8 mouse cellular contexts compared by ENCODE assay signal in genomic region chr17:46252571-46253451, GRCm38 (mm10). TPM values are rescaled to one million over a fixed set of nuclear protein-coding genes. Genes with fewer than 3 reads are reported as not detected.
DNase-seq lines count a peak whose midpoint lies in the region; ATAC-seq and TF ChIP-seq lines count a peak whose summit lies in the region.

No protein-coding gene starts in this region.

- H3K27ac ChIP-seq in lung, embryonic 14.5 days (ENCODE audit: low read depth), result no peak overlapping the region
- no peak overlapping the region for H3K27ac ChIP-seq in heart, embryonic 14.5 days (replicated peaks in 1 of 2; ENCODE audit: control insufficient read depth in 1 of 2, insufficient read depth in 1 of 2, low read depth in 2 of 2, low read length in 2 of 2)
- no peak overlapping the region for H3K27ac ChIP-seq in limb, embryonic 11.5 days (replicated peaks; ENCODE audit: low read depth, low read length)

- TF ChIP-seq CTCF in lung, embryonic 14.5 days (IDR thresholded peaks at IDR 0.05; ENCODE audit: low read depth), result peak; percentile 53
- TF ChIP-seq CTCF in brain, embryonic 14.5 days (IDR thresholded peaks at IDR 0.05; ENCODE audit: borderline replicate concordance, extremely low read depth, insufficient read depth, insufficient read length), result peak; percentile 55; the same call in 1 of the 2 replicates

- 0 out of 2 replicates have a peak, but pooled peaks cover 3% of the 10 kb centered on the region for H3K9me3 ChIP-seq in lung, embryonic 14.5 days (ENCODE audit: low read depth, low read length)
- H3K9me3 ChIP-seq in heart, embryonic 14.5 days (ENCODE audit: control insufficient read depth, low read length), result no peaks in the 10 kb centered on the region
- H3K9me3 ChIP-seq in limb, embryonic 11.5 days (ENCODE audit: control insufficient read depth, low read length), result 0 out of 2 replicates have a peak, but pooled peaks cover 4% of the 10 kb centered on the region

- no peaks in the 10 kb centered on the region for H3K4me1 ChIP-seq in lung, embryonic 14.5 days (ENCODE audit: insufficient read depth)
- peaks cover 13 to 24% of the 10 kb centered on the region in 2 experiments for H3K4me1 ChIP-seq in heart, embryonic 14.5 days (ENCODE audit: control insufficient read depth in 2 of 2, insufficient read depth in 2 of 2, low read length in 2 of 2)
- H3K4me1 ChIP-seq in limb, embryonic 11.5 days (ENCODE audit: control insufficient read depth, insufficient read depth, low read length), result peaks cover 7% of the 10 kb centered on the region

- DNase-seq in lung, embryonic 14.5 days, result peak; percentile 77
- no peak for DNase-seq in lung, adult 18-20 months
- peak; percentile 57 for DNase-seq in brain, embryonic 14.5 days (ENCODE audit: low read depth)
- peak; percentile 50 for DNase-seq in limb, embryonic 11.5 days (ENCODE audit: low spot score)
- DNase-seq in natural killer cell, adult 2 months (ENCODE audit: low spot score in 2 of 2), result peak; percentile 38 to 57

- ATAC-seq in lung, embryonic 14.5 days (ENCODE audit: insufficient read depth), result no peak
- ATAC-seq in heart, embryonic 14.5 days (ENCODE audit: insufficient number of reproducible peaks, insufficient read depth, low FRiP score, low read depth), result no peak
- no peak for ATAC-seq in limb, embryonic 11.5 days (ENCODE audit: insufficient number of reproducible peaks, low FRiP score, low TSS enrichment, low read depth)
- no peak for ATAC-seq in frontal cortex, adult (ENCODE audit: low TSS enrichment)
- no peak for ATAC-seq in monocyte, adult 5-6 weeks (replicated peaks; ENCODE audit: insufficient number of reproducible peaks, low FRiP score, low TSS enrichment, poor library complexity, severe bottlenecking)

- H3K27me3 ChIP-seq in lung, embryonic 14.5 days (ENCODE audit: insufficient read depth, low read length), result peaks cover 18% of the 10 kb centered on the region
- peaks cover 16% of the 10 kb centered on the region for H3K27me3 ChIP-seq in heart, embryonic 14.5 days (ENCODE audit: control insufficient read depth, insufficient read depth, low read length)
- peaks cover 14% of the 10 kb centered on the region for H3K27me3 ChIP-seq in limb, embryonic 11.5 days (ENCODE audit: control insufficient read depth, insufficient read depth, low read length)

- peak overlapping the region; percentile 48; the same call in 1 of the 2 replicates for H3K9ac ChIP-seq in lung, embryonic 14.5 days
- H3K9ac ChIP-seq in heart, embryonic 14.5 days (ENCODE audit: low read length), result peak overlapping the region; percentile 65
- no peak overlapping the region for H3K9ac ChIP-seq in limb, embryonic 11.5 days (ENCODE audit: low read length)

- no peak for TF ChIP-seq POLR2A in brain, embryonic 14.5 days (IDR thresholded peaks at IDR 0.05; ENCODE audit: borderline replicate concordance, extremely low read depth, insufficient read depth, insufficient read length, poor library complexity, severe bottlenecking)

- peak overlapping the region; percentile 100 for H3K4me2 ChIP-seq in lung, embryonic 14.5 days
- peak overlapping the region; percentile 100 for H3K4me2 ChIP-seq in heart, embryonic 14.5 days (ENCODE audit: low read length)
- H3K4me2 ChIP-seq in limb, embryonic 11.5 days (ENCODE audit: low read depth, severe bottlenecking), result peak overlapping the region; percentile 100

- H3K36me3 ChIP-seq in lung, embryonic 14.5 days (ENCODE audit: insufficient read depth), result peaks cover 45% of the 10 kb centered on the region
- peaks cover 43% of the 10 kb centered on the region for H3K36me3 ChIP-seq in heart, embryonic 14.5 days (ENCODE audit: control insufficient read depth, insufficient read depth, low read length)
- H3K36me3 ChIP-seq in limb, embryonic 11.5 days (ENCODE audit: control insufficient read depth, insufficient read depth, low read length), result peaks cover 23% of the 10 kb centered on the region

- H3K4me3 ChIP-seq in lung, embryonic 14.5 days (ENCODE audit: low read depth, low read length), result peak overlapping the region; percentile 65
- H3K4me3 ChIP-seq in heart, embryonic 14.5 days (ENCODE audit: control insufficient read depth in 1 of 2, insufficient read depth in 1 of 2, low read depth in 1 of 2, low read length in 2 of 2), result no peak overlapping the region
- H3K4me3 ChIP-seq in limb, embryonic 11.5 days (ENCODE audit: low read depth, low read length), result peak overlapping the region; percentile 53; the same call in 1 of the 2 replicates

- 62% methylated on average over 14 of the region's 14 CpGs for WGBS in lung, embryonic 14.5 days
- WGBS in heart, embryonic 14.5 days, result 55% methylated on average over 14 of the region's 14 CpGs
- WGBS in limb, embryonic 11.5 days, result 57% methylated on average over 14 of the region's 14 CpGs

RNA-seq across cellular contexts. Expression of gene Lrrc73, which starts 0.5 kb away (rescaled TPM):
- 0.54 and 0.76 TPM in 2 replicates for polyA plus RNA-seq in lung, embryonic 14.5 days (2014; fragmentation: Nextera tagmentation; extraction: Ambion mirVana)
- polyA plus RNA-seq in brain, embryonic 14.5 days (2012; rRNA removed), result 31.1 and 31.9 TPM in 2 replicates
- polyA plus RNA-seq in heart, embryonic 14.5 days (2014; fragmentation: Nextera tagmentation; extraction: Ambion mirVana), result 0.53 and 0.92 TPM in 2 replicates
- polyA plus RNA-seq in limb, embryonic 11.5 days (2014; fragmentation: Nextera tagmentation; extraction: Ambion mirVana), result 0.69 and 0.72 TPM in 2 replicates
- total RNA-seq in monocyte, adult 5-6 weeks (2017), result 0.58 TPM in 1 of 3 replicates, not detected in the others

RNA-seq across cellular contexts. Expression of gene Yipf3, which starts 4.9 kb away (rescaled TPM):
- polyA plus RNA-seq in lung, embryonic 14.5 days (2014; fragmentation: Nextera tagmentation; extraction: Ambion mirVana), result 91.2 and 102 TPM in 2 replicates
- 84.0 and 96.8 TPM in 2 replicates for polyA plus RNA-seq in brain, embryonic 14.5 days (2012; rRNA removed)
- polyA plus RNA-seq in heart, embryonic 14.5 days (2014; fragmentation: Nextera tagmentation; extraction: Ambion mirVana), result 90.8 and 93.0 TPM in 2 replicates
- 64.0 and 76.9 TPM in 2 replicates for polyA plus RNA-seq in limb, embryonic 11.5 days (2014; fragmentation: Nextera tagmentation; extraction: Ambion mirVana)
- 57.8 to 85.4 TPM (median 76.1 TPM) in 3 replicates for total RNA-seq in monocyte, adult 5-6 weeks (2017)

RNA-seq across cellular contexts. Expression of gene Polr1c, which starts 5.0 kb away (rescaled TPM):
- 92.0 and 96.0 TPM in 2 replicates for polyA plus RNA-seq in lung, embryonic 14.5 days (2014; fragmentation: Nextera tagmentation; extraction: Ambion mirVana)
- polyA plus RNA-seq in brain, embryonic 14.5 days (2012; rRNA removed), result 98.2 and 137 TPM in 2 replicates
- 43.6 and 48.7 TPM in 2 replicates for polyA plus RNA-seq in heart, embryonic 14.5 days (2014; fragmentation: Nextera tagmentation; extraction: Ambion mirVana)
- polyA plus RNA-seq in limb, embryonic 11.5 days (2014; fragmentation: Nextera tagmentation; extraction: Ambion mirVana), result 123 and 124 TPM in 2 replicates
- total RNA-seq in monocyte, adult 5-6 weeks (2017), result 37.2 to 47.6 TPM (median 42.7 TPM) in 3 replicates

RNA-seq across cellular contexts. Expression of gene Tjap1, which starts 30.0 kb away (rescaled TPM):
- polyA plus RNA-seq in lung, embryonic 14.5 days (2014; fragmentation: Nextera tagmentation; extraction: Ambion mirVana), result 39.1 and 43.2 TPM in 2 replicates
- polyA plus RNA-seq in brain, embryonic 14.5 days (2012; rRNA removed), result 58.8 and 77.3 TPM in 2 replicates
- polyA plus RNA-seq in heart, embryonic 14.5 days (2014; fragmentation: Nextera tagmentation; extraction: Ambion mirVana), result 33.0 and 34.6 TPM in 2 replicates
- 53.1 and 54.3 TPM in 2 replicates for polyA plus RNA-seq in limb, embryonic 11.5 days (2014; fragmentation: Nextera tagmentation; extraction: Ambion mirVana)
- 14.6 to 18.0 TPM (median 18.0 TPM) in 3 replicates for total RNA-seq in monocyte, adult 5-6 weeks (2017)

RNA-seq across cellular contexts. Expression of gene Dlk2, which starts 44.4 kb away (rescaled TPM):
- polyA plus RNA-seq in lung, embryonic 14.5 days (2014; fragmentation: Nextera tagmentation; extraction: Ambion mirVana), result 0.38 and 0.46 TPM in 2 replicates
- 93.3 and 114 TPM in 2 replicates for polyA plus RNA-seq in brain, embryonic 14.5 days (2012; rRNA removed)
- polyA plus RNA-seq in heart, embryonic 14.5 days (2014; fragmentation: Nextera tagmentation; extraction: Ambion mirVana), result 0.19 and 0.57 TPM in 2 replicates
- 1.1 and 1.3 TPM in 2 replicates for polyA plus RNA-seq in limb, embryonic 11.5 days (2014; fragmentation: Nextera tagmentation; extraction: Ambion mirVana)
- not detected in 3 replicates for total RNA-seq in monocyte, adult 5-6 weeks (2017)

Comparison
In these comparisons a context has a peak if more than half of its experiments do, and no peak if none do; other contexts are left out.
1. DNase-seq: peak in lung, embryonic 14.5 days (single experiment), brain, embryonic 14.5 days (single experiment), limb, embryonic 11.5 days (single experiment) and natural killer cell, adult 2 months (2 of 2); none in lung, adult 18-20 months (0 of 2).
2. H3K4me3 ChIP-seq: peak in lung, embryonic 14.5 days (single experiment) and limb, embryonic 11.5 days (single experiment); none in heart, embryonic 14.5 days (0 of 2).
3. RNA of gene Lrrc73, which starts 0.5 kb away (polyA plus RNA-seq): 31.1 to 31.9 TPM in brain, embryonic 14.5 days; 0.54 to 0.76 TPM in lung, embryonic 14.5 days, 0.69 to 0.72 TPM in limb, embryonic 11.5 days and 0.53 to 0.92 TPM in heart, embryonic 14.5 days; every median in the first group is over 10 times any median in the second.
4. Peak in every context shown above with its lines, with median percentiles within 50 percentile points of each other: H3K4me2 ChIP-seq.